Mouse (Mus musculus) left cerebral cortex, adult 9 months (tissue): ENCODE measurements around the gene Etl4.
"Not testable (repeated sequence)": the region's sequence is repeated elsewhere in the genome, so short reads cannot be mapped to it uniquely, and the experiment has no call there.

ENCODE experiments used
- DNase-seq, 2 experiments: peaks; one replicate each; pipeline ENCODE4 v3.0.0; 2022; ENCODE audit warnings: low spot score in 2 of 2

Etl4 gene

DNA sequence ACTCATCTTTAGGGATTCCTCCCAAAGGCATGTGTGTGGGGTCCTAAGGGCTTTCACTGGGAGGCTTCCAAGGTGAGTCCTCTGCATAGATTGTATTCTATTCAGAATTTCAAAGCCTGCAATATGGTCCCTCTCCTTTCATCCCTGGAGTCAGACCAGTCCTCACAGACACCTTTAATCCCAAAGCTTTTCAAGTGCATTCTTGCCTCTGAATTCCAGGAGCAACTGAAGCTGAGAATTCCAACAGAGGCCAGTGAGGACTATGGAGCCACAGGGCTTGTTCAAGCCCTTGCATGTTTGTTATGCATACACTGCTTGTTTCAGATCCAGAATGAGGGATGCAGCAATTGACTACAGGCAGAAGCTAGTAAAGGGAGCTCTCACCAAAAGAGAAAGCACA is 743.5 kb downstream of the Etl4 start:
- no peak for DNase-seq

DNA sequence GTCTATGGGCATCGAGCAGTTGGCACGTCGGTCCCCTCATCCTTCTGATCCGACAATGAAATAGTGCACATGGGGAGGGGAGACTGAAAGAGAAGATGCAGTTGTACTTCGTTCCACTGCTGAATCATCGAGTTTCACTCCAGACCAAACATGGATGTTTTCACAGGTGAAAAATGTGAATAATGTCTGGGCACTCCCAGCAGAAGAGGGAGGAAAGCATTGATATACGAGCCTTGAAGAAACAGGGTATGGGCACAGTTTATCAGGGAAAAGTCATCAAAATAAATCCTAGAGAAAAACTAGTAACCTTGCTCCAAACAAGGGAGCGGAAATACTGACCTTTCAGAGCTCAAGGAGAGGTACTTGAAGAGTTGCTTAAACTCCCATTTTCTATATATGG is 744.5 kb downstream of the Etl4 start:
- DNase-seq, result no peak

DNA sequence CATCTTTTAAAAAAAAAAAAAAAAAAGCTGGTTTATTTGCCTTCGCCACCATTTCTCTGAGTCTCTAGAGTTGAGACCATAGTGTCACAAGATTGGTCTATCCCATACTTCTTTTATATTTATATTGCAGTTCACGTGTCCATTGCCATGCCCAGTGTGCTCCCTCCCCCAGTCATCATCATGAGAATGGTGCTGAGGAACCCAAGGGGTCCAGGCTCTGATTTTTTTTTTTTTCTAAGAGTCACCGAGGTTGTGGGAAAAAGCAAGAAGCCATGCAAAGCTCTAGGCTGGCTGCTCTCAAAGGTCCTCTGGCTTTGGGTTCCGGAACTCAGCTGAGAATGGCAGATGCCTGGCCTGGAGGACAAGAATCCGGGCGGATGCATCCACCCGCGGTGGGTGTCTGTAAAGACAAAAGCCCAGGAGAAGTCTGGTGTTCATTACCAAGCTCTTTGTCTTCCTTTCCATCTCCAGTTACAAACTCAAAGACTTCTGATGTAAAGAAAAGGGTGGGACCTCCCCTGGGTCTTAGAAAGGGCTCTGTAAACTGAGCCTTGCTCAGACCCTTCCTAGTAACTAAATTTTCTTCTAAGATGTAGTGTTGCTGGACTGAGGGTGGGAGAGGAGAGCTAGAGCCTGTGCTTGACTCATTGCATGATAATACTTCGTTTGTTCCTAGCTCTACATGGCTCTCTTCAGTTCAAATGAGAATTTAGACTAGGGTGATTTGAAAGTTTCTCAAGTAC is 745.2 kb downstream of the Etl4 start:
- DNase-seq, result no peak

DNA sequence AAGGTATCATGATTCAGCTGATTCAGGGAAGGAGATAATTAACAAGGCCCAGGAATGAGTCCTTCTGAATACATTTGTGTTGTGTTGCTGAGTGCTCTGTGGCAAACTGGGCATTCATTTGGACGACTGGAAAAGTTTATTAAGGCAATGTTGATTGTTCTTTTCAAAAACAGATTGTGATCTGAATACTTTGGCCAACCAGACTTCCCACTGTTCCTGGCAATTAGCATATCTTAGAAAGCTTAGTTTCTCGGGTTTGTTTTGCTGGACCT is 745.7 kb downstream of the Etl4 start:
- no peak for DNase-seq

DNA sequence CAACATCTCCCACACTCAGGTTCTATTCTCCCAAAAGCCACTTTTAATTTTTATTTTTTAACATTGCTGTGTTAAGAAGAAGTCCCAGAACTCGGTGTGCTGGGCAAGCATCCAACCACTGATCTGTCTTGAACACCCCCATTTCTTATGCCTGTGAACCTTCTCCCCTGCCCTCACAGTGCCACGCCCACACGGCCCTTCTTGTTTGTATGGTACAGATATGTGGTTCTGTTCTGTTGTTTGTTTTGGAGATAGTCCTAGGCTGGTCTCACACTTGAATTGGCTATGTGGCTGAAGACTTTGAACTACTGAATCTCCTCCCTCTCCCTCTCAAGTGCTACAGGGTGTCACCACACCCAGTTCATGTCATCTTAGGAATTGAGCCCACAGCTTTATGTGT is 748.3 kb downstream of the Etl4 start:
- no peak for DNase-seq

DNA sequence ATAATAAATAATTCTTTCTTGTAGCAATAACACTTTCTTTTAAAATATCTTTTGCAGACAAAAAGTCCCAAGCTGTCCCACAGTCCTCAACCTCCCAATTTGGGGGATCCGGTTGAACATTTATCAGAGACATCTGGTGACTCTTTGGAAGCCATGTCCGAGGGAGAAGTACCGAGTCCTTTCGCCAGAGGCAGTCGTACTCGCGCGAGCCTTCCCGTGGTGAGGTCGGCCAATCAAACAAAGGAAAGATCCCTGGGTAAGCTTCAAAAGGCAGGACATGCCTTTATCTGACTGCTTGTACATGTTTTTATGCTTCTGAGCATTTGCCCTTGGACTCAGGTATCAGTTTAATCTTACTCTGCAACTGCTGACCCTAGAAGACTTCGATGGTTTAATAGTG is 752.3 kb downstream of the Etl4 start:
- DNase-seq, result no peak

DNA sequence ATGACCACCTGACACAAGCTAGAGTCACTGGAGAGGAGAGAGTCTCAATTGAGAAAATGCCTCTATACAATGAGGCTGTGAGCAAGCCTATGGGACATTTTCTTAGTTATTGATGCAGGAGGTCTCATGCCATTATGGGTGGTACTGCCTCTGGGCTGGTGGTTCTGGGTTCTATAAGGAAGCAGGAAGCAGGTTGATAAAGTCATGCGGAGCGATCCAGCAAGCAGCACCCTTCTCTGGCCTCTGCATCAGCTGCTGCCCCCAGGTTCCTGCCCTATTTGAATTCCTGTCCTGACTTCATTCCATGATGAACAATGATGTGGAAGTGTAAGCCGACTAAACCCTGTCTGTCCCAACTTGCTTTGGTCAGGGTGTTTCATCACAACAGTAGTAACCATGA is 753.1 kb downstream of the Etl4 start:
- no peak for DNase-seq

DNA sequence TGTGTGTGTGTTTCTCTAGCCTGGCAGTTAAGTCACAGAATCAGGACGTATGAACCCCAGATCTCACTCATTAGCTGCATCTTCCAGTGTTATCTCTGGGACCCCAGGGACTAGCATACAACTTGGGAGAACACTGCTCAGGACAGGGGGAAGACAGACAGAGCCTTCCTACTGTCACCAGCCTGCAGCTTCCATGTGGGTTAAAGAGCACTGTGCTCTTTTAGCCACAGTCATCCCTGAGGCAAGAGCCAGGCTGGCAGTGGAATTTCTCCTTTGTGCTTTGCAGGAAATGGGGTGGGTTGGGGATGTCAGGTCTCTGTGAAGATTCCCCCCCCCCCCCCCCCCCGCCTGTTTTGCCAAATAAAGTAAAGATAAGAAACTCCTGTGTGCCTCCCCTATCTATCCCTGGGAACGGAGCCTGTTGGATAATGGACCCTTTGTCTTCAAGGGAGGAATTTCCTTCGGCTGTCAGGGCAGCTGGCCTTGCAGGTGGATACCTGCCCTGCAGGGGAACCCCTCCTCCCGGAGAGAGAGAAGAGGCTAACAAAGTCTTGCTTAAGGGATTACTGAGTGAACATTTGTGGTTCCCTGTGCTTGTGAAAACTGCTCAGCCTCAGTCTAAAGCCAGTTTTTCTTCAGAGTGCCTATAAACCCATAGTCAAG is 755.9 kb downstream of the Etl4 start:
- DNase-seq, result no peak

DNA sequence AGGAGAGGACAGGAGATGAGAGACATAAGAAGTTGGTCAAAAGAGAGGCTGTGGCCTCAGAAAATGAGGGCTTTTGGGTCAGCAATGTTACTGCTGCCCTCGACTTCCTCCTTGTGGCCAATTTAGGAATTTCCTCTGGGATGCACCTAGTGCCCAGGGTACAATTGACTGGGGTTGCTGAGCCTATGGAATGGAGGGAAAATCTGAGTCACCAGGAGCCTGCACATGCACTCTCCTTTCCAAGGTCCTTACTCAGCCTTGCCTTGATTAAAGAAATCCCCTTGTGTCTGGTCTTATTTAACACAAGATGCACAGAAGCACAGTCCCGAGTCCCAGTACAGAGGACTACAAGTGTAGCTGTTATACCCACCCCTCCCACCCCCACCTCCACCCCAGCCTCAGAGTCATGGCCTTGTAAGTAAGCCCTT is 756.5 kb downstream of the Etl4 start:
- DNase-seq, result peak in 1 of 2 experiments; percentile 46

DNA sequence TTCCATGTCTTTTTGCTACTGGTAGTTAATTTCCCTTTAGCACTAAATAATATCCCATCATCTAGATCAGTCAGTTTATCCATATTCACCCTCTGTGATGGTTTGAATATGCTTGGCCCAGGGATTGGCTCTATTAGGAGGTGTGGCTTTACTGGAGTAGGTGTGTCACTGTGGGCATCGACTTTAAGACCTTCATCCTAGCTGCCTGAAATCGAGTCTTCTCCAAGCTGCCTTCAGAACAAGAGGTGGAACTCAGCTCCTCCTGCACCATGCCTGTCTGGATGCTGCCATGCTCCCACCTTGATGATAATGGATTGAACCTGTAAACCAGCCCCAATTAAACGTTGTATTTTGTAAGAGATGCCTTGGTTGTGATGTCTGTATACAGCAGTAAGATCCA is 758.3 kb downstream of the Etl4 start:
- DNase-seq, result no peak

DNA sequence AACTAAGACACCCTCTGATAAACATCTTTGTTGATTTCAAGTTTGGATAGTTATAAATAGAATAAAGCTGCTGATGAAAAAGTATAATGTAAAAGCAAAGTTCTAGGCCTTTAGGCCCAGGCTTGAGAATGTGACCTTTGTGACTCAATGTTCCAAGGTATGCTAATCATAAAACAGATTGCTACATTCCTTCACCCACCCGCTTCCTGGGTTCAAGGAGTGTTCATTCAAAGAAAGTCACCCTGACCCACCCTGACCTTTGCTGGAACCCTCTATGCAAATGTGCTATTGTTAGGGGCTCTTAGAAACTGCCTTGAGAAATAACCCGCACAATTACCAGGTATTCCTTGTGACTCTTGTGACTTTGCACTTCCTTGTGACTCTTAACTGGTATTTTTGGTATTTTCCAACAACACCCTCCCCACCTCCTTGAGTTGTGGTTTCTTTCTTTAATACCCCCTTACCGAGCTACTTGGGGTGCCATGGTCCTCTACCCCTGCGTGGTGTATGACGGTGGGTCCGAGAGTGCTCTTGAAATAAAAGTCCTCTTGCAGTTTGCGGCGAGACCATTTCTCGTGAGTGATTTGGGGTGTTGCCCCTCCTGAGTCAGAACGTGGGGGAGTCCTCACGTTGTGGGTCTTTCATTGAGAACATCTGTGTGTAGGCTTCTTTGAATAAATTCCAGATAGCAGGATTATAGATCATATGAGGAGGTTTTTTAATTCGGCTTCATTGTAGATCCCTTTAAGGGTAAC is 758.9 kb downstream of the Etl4 start:
- not testable (repeated sequence) for DNase-seq

DNA sequence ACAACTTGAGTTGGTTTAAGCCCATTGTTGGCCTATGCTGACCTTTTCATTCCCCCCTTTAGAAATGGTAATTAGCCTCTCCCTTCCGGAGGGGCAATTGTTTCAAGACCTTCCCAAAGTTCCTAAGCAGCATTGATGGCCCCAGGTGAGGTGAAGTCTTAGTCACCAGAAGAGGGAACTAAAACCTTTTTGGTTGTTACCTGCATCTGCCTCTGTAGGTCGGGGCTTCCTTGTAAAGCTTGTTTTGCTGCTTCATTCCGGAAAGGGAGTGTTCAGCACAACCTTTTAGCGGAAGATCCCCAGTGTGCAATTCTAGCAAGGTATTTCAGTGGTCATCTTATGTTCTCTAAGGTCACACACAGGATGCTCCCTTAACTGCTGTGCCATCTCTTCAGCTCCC is 759.8 kb downstream of the Etl4 start:
- DNase-seq, result no peak

DNA sequence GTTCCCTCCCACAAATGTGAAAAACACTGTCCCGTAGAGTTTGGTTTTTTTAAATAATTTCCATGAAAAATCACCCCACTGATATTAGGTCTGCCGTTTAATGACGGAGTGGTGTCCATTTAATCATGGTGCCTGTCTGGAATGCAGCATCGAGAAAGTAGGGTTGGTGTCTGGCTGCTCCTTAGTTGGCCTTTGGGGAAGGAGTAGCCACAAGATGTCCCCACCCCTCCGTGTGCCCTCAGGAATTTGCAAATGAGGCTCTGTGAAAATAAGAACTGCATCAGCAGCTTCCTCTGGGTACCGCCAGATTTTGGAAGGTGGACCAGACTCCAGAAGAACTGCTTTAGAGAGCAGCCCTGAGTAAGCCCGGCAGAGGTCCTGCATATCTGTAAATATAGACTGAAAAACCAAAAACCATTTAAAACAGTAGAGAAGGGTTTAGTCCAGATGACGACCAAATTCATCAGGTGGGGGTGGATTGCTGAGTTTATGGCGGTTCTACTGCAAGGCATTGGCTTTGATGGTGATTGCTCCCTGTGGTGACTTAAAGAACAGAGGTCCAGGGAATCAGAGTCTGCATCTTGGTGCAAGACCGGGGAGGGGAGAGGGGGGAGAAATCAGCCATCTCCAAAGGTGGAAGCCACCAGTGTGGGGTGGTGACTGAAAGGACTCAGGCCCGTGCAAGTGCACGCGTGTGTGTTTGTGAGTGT is 762.1 kb downstream of the Etl4 start:
- no peak for DNase-seq

DNA sequence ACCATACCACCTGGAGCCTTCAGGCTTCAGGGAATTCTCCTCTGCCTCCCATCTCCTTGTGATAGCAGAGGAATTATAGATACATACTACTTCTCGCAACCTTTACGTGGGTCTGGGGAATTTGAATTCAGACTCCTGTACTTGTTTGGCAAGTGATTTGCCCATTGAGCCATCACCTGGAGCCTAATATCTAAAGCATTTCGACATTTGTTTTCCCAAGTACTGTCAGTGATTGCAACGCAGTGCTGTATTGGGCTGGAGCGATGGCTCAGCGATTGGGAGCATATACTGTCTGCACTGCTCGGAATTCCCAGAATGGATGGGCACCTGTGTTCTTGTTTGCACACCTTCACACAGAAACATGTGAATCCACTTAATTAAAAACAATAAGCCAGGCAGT is 762.7 kb downstream of the Etl4 start:
- no peak for DNase-seq

DNA sequence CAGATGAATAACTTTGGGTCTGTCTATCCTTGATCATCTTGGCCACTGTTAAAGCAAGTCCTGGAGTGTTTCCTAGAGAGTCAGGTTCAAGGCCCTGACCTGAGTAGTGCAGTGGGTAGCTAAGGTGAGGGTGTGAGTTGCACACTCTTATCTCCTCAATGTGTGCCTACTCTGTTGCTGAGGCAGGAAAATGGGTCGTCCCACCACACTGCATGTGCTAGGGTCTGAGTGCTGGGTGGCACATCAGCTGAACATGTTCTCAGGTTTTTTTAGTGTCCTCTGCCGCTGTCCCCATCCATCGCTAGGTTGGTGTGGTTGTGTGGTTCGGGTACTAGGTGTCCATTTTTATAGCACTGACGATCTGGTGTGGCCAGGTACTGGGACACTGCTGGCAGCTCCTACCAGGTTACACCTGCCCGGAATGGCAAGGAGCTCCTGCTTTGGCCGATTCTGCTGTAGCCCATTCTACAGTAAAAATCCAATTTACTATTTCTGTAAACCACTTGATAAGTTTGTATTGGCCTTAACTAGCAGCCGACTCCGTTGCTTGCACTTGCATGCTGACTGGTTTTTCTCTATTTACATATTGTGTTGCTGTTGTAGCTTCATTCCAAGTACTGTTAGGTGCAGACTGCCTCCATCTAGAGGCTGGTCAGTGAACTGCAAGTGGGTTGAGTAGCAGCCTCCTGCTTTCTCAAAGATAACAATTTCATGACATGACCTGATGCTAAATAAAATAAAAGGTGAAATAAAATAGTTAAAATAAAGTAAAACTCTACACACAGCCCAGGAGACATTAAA is 763.4 kb downstream of the Etl4 start:
- DNase-seq, result peak in 1 of 2 experiments; percentile 68

DNA sequence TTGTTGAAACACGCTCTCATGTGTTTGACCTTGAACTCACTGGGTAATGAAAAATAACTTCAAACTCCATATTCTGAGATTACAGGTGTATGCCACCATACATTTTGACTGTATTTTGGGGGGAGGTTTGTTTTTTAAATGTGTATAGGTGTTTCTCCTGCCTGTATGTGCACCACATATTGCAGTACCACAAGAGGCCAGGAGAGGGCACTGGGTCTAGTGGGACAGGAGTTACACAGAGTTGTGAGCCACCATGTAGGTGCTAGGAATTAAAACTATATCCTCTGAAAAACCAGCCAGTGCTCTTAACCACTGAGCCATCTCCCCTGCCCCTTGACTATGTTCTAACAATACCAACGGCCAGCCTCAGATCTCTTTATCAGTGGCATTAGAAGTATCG is 766.8 kb downstream of the Etl4 start:
- no peak for DNase-seq

DNA sequence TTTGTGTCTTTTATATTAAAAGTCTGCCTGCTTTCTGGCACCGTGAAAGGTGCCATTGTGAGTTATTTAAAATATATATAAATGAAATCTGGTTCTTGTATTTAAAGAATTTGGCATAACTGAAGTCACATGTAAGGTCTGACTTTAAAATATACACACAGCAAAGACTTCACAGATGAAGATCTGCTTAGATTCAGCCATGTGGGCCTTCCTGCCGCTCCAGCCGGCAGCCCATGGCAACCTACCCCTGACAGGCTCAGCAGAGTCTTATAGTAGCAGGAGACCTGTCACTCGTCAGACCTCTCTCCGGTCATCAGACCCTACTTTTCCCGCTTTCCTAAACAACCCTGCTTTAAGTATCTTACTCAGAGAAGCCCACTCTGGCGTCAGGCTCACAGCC is 769.2 kb downstream of the Etl4 start:
- no peak for DNase-seq

DNA sequence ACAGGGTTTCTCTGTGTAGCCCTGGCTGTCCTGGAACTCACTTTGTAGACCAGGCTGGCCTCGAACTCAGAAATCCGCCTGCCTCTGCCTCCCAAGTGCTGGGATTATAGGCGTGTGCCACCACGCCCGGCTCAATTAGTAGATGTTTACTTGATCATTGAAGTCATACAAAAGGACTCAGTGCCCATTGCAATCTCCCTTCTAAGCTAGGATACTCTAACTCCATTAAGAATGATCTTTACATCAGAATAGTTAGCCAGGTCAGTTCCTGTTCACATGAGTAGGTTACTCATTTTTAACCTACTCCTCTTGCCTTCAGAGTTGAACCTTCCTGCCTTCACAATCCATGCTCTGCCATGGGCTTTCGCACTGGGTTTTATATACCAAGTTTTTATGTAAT is 772.6 kb downstream of the Etl4 start:
- not testable (repeated sequence) for DNase-seq

DNA sequence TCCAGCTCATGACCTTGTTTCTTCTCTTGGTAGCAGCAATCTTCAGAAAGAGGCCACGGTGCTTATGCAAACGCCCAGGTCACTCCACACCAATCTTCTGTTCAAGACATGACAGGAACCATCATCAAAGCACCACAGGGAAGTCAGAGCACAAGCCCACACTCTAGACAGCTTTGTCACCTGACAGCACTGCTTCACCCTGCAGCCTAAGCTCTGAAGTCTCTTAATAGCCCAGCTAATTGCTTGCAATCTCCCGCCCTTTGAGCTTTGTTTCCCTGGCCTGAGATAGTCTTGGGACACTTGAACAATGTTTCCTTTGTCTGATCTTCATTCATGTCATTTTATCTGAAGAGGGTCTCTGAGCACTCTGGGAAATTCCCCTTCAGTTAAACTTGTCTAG is 779.8 kb downstream of the Etl4 start:
- DNase-seq, result no peak

DNA sequence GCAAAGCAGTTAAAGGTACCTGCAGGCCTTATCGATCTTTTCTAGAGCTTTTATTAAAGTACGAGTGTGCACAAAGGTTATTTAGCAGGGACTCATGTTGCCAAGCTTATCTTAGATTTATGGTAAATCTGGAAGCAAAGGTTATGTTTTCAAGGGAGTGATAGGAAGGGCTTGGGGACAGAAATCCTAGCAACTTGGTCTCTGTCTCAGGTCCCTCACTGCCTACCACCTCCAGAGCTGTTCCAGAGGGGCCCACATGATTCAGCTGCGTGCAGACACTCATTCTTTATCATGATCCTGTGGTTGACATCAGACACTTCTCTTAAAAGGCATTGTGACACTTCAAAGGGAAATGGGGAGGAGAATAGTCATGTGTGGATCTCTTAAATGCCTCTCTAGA is 783.3 kb downstream of the Etl4 start:
- no peak for DNase-seq

DNA sequence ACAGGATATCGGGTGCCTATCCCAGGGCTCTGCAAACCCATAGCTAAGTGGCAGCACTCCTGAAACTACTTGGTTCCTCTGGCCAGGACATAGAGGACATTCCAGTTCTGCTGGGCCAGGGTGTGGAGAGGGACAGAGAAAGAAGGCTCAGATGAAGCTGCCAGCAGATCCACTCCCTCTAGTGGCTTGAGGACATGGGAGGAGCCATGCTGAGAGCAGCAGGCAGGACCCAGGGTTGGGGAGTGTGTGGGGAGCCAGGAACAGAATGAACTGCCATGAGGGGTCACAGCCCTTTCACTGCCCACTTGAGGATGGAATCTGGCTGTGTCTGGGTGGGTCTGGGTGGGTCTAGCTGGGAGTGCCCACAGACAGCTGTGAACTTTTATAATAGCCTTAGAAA is 784.2 kb downstream of the Etl4 start:
- DNase-seq, result no peak

DNA sequence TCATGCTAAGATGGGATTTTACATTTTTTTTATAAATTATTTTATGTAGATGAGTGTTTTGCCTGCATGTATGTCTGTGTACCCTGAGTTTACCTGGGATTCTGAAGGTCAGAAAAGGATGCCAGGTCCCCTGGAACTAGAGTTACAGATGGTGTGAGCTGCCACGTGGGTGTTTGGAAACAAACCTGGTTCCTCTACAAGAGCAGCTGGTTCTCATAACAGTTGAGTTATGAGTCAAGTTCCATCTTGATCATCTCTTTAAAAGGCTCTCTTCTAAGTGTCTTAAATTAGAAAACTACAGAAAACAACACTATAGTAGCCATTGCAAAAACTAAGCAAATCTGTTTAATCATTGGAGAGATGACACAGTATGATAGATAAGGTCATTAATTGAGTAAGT is 788.1 kb downstream of the Etl4 start:
- peak in 1 of 2 experiments; percentile 33 for DNase-seq
